Mouse (Mus musculus) layer of hippocampus, postnatal 36 days (tissue): ENCODE measurements around the gene Slc6a13. TPM values are rescaled to one million over a fixed set of nuclear protein-coding genes. Genes with fewer than 3 reads are reported as not detected.
"Not testable (repeated sequence)": the region's sequence is repeated elsewhere in the genome, so short reads cannot be mapped to it uniquely, and the experiment has no call there.

Experiments used
- DNase-seq, 2 experiments: peaks; one replicate each; pipeline ENCODE4 v3.0.0; 2022
- total RNA-seq, 2 experiments: library from RNA; stranded (reverse); gene quantifications; 2 replicates each; pipeline ENCODE4 v1.2.3; 2021

The Slc6a13 gene
- total RNA-seq, 2 experiments from 2014 or later, result 8.4 to 11.5 TPM

GRCm38 (mm10) chr6:121328417-121328884 is 28.4 kb downstream of the Slc6a13 start:
- DNase-seq, result peak; percentile 47 to 48

GRCm38 (mm10) chr6:121329848-121330508 is 30.0 kb downstream of the Slc6a13 start:
- no peak for DNase-seq

GRCm38 (mm10) chr6:121335841-121336240 is 35.8 kb downstream of the Slc6a13 start:
- DNase-seq, result no peak

- DNase-seq, result no peak
Measured at GRCm38 (mm10) chr6:121336558-121336957, 36.5 kb downstream of the Slc6a13 start.

- DNase-seq, result no peak
Measured at GRCm38 (mm10) chr6:121337229-121337628, 37.2 kb downstream of the Slc6a13 start.

- DNase-seq, result peak; percentile 71 to 72
Measured at GRCm38 (mm10) chr6:121337770-121338518, 37.9 kb downstream of the Slc6a13 start.

GRCm38 (mm10) chr6:121338519-121338896 is 38.5 kb downstream of the Slc6a13 start:
- DNase-seq, result no peak

GRCm38 (mm10) chr6:121341650-121342049 is 41.6 kb downstream of the Slc6a13 start:
- DNase-seq, result no peak

GRCm38 (mm10) chr6:121343026-121343770 is 43.2 kb downstream of the Slc6a13 start, which contains the start of gene Slc6a12:
Slc6a12 (plus strand) TSS chr6:121343076.
- no peak for DNase-seq

- DNase-seq, result no peak
Measured at GRCm38 (mm10) chr6:121343771-121344123, 43.7 kb downstream of the Slc6a13 start.

GRCm38 (mm10) chr6:121344329-121344728 is 44.3 kb downstream of the Slc6a13 start:
- no peak for DNase-seq

GRCm38 (mm10) chr6:121346428-121346827 is 46.4 kb downstream of the Slc6a13 start:
- DNase-seq, result no peak

GRCm38 (mm10) chr6:121352276-121352675 is 52.2 kb downstream of the Slc6a13 start:
- no peak for DNase-seq

- DNase-seq, result no peak
Measured at GRCm38 (mm10) chr6:121356041-121356440, 56.0 kb downstream of the Slc6a13 start.

- DNase-seq, result no peak
Measured at GRCm38 (mm10) chr6:121357232-121357631, 57.2 kb downstream of the Slc6a13 start.

GRCm38 (mm10) chr6:121363061-121363460 is 63.0 kb downstream of the Slc6a13 start:
- no peak for DNase-seq

- no peak for DNase-seq
Measured at GRCm38 (mm10) chr6:121363956-121364355, 63.9 kb downstream of the Slc6a13 start.

- not testable (repeated sequence) for DNase-seq
Measured at GRCm38 (mm10) chr6:121366537-121366936, 66.5 kb downstream of the Slc6a13 start.

- no peak for DNase-seq
Measured at GRCm38 (mm10) chr6:121367099-121367498, 67.1 kb downstream of the Slc6a13 start.

- DNase-seq, result no peak
Measured at GRCm38 (mm10) chr6:121371197-121371980, 71.4 kb downstream of the Slc6a13 start.

- DNase-seq, result no peak
Measured at GRCm38 (mm10) chr6:121376159-121376558, 76.1 kb downstream of the Slc6a13 start.

GRCm38 (mm10) chr6:121378256-121378655 is 78.2 kb downstream of the Slc6a13 start:
- no peak for DNase-seq
